Mouse (Mus musculus): ENCODE data around the gene Cdh23.

DNA sequence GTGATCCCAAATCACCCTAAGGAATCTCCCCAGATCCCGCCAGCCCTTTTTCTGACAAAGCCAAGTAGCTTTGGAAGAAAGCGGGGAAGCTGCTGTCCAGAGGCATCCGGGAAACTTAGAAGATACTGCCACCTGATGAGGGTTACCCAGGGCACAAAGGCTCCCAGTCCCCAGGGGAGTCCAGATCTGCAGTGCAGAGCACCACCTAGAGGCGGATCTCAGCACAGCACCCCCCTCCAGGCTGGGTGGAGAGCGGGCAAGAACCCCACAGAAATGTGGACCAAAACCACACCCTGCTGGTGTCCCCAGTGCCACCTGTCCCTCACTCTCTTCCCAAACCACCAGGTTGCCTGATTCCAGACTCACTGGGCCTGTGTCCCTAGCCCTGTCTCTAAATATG is 685 bp upstream of the Cdh23 start:
- TF ChIP-seq CTCF (IDR thresholded peaks at IDR 0.05; ENCODE audit: borderline replicate concordance, extremely low read depth, insufficient read depth, insufficient read length) (peak; percentile 93), POLR2A (IDR thresholded peaks at IDR 0.05; ENCODE audit: borderline replicate concordance, extremely low read depth, insufficient read depth, insufficient read length, poor library complexity, severe bottlenecking) (no peak)

Measured in brain, embryonic 14.5 days (tissue).